Mouse (Mus musculus) brown adipose tissue, adult 24 weeks (tissue): Measurements from ENCODE around the gene Gm10762. TPM values are rescaled to one million over a fixed set of nuclear protein-coding genes. Genes with fewer than 3 reads are reported as not detected.
"Not testable (repeated sequence)": the region's sequence is repeated elsewhere in the genome, so short reads cannot be mapped to it uniquely, and the experiment has no call there.

Experiments
- H3K27ac ChIP-seq: fragments of 200-500 bp; replicated peaks from 2 replicates; pipeline ENCODE4 v1.5.1; 2012; ENCODE audit warnings: low read depth, mild to moderate bottlenecking, low read length
- H3K4me1 ChIP-seq: fragments of 200-500 bp; 2 replicates; pipeline ENCODE4 v1.6.1; 2012; ENCODE audit warnings: low read length, mixed read lengths; ENCODE audit not compliant: control insufficient read depth, insufficient read depth, insufficient read length
- H3K4me3 ChIP-seq: fragments of 200-500 bp; 2 replicates; pipeline ENCODE4 v1.5.1; 2012; ENCODE audit warnings: low read depth, mild to moderate bottlenecking, low read length, moderate library complexity; ENCODE audit not compliant: insufficient read depth
- polyA plus RNA-seq: library from polyadenylated mRNA; stranded (reverse); fragments of >200 nt; gene quantifications from 2 replicates; pipeline ENCODE4 v1.2.4, GENCODE M21; 2012; ENCODE audit not compliant: missing spikeins, insufficient read depth, insufficient read length

Gm10762 gene
- polyA plus RNA-seq, result 13.5 and 22.9 TPM in 2 replicates

DNA sequence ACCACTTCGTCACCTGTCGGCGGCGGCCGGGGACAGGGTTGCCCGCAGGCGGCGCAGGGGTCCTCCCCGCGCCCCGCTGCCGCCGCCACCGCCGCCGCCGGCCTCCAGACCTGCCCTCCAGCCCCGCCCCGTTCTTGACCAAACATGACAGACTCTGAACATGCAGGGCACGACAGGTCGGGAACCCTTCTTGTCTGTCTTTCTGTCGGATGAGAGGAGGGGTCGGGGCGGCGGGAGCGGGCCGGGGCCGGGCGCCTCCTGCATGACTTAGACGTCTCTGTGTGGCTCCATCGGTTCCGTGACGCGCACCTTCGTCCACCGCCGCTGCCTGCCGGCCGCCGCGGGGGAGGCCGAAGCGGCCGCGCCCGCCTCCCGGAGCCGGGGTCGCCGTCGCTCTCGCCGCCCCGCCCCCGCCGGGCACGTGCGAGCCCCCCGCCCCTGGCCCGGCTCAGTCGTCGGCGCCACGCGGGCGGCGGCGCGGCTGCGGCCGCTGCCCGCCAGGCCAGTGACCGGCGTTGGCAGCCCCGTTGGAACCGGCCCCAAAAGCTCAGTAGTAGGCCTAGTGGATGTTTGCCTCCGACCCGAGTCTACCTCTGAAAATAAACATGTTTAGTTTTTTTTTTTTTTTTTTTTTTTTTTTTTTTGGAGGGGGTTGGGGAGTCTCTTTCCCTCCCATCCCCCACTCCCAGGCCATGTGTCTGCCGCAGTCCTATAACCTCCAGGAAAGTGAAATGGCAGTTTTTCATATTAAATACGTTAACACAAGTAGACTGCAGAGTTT lies at the start of gene Gm10762:
Gm10762 (minus strand) TSS at position 65 of the 781 bp plus-strand sequence.
- Histone ChIP-seq H3K4me1 (no peaks in the 10 kb centered on the region), H3K27ac (peak within 1 kb of the TSS; percentile 100), H3K4me3 (peak within 1 kb of the TSS; percentile 99)

DNA sequence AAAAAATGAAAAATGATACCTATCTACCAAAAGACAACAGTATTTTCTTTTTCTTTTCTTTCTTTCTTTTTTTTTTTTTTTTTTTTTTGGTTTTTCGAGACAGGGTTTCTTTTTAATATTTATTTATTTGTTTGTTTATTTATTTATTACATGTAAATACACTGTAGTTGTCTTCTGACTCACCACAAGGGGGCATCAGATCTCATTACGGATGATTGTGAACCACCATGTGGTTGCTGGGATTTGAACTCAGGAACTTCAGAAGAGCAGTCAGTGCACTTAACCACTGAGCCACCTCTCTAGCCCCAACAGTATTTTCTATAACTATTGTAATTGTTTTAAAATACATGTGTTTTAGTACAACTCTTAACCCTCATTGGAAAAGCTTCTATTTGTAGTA lies 41.3 kb upstream of the Gm10762 start:
- H3K4me3 ChIP-seq, H3K27ac ChIP-seq, H3K4me1 ChIP-seq: not testable (repeated sequence)

DNA sequence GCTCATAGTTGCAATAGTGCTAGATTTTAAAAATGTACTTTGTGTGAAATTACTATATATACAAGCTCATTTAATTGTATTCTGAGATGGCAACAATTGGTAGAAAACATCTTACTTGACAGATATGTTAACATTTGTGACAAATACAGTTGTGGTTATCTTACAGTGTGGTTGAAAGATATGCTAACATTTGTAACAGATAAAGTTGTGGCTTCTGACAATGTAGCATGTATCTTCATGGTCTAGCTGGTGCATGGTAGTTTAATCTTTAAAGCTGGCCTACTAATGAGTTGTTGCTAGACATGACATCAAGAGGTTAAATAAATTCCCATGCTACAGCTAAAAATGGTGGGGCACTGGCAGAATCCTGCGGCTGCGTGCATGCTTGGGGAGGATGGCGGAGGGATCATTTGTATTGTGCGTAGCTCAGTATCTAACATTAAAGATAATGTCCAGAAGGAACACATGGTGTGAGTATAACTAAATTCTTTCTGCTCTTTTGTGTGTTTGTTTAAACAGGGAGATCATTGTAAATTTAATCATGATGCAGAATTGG lies 38.7 kb upstream of the Gm10762 start:
- no peak overlapping the region for H3K4me3 ChIP-seq
- H3K27ac ChIP-seq, result no peak overlapping the region
- no peaks in the 10 kb centered on the region for H3K4me1 ChIP-seq

DNA sequence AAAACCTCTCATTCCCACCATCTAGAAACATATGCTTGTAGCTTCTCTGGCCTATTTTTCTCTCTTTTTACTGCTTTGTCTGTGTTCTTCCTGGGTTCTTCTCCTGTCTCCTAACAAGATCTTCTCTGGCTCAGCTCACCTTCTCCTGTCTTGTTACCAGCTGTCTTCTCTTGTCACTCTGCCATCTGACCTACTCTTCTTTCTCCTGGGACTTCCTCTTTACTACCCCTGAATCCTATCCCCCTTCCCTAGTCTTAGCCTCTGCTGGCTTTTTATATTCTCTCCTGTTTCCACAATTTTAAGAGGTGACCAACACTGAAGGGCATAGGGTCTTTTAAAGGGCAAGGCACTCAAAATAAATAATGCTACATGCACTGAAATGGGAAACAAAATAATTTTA lies 37.3 kb upstream of the Gm10762 start:
- Histone ChIP-seq H3K27ac (no peak overlapping the region), H3K4me3 (no peak overlapping the region), H3K4me1 (no peaks in the 10 kb centered on the region)

DNA sequence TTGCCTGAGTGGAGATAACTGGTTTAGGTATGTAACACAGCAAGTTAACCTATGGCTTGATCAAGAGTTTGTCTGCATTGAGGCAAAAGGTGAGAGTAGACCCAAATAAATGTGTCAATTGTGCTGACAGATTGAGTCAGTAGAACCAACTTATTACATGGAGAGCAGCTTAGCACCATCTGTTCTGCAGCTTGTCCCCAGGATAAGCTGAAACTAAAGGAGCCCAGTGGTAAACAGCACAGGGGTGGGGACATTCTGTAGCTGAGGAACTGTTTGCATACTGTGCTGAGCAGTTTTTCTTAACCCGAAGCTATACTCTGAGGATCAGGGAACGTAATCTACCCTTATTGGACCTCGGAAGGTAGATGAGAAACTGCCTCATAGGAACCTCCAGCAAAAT lies 17.2 kb upstream of the Gm10762 start:
- Histone ChIP-seq H3K27ac (no peak overlapping the region), H3K4me3 (no peak overlapping the region), H3K4me1 (no peaks in the 10 kb centered on the region)

DNA sequence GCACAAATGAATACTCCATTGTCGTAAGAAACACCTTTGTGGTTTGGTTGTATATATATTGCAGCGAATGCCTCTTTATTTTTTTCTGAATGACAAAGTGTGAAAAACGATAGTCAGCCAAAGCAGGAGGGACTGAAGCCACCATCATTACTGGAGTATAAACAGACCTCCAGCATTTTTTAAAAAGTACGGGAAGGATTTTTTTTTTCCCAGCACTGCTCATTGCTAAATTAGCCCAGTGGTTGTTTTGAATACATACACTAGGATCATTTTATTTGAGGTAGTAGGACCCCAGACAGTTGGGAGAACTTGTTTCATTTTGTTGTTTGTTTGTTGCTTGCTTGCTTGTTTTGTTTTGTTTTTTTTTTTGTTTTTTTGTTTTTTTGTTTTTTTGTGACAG lies 8.0 kb upstream of the Gm10762 start:
- H3K4me1 ChIP-seq, result peaks cover 2% of the 10 kb centered on the region; the same call in 1 of the 2 replicates
- no peak overlapping the region for H3K27ac ChIP-seq
- H3K4me3 ChIP-seq, result no peak overlapping the region

DNA sequence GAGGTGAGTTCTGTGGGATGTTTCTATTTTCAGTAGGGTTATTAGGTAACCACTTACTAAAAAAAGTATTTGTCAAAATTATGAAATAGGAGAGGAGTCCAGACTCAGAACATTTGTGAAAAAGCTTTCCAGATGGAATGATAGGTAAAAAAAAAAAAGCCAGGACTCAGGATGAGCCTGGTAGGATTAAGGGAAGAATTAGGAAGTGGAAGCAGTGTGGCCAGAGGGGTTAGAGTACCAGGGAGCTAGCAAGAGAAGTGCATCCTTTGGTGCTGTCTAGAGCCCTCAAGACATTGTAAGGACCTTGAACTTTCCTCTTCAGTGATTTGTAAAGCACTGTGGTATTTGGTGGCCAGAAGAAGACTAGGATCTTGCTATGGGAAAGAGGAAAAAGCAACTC lies 4.8 kb upstream of the Gm10762 start:
- H3K27ac ChIP-seq, result peak overlapping the region; percentile 95
- no peaks in the 10 kb centered on the region; the same call in 1 of the 2 replicates for H3K4me1 ChIP-seq
- no peak overlapping the region for H3K4me3 ChIP-seq

DNA sequence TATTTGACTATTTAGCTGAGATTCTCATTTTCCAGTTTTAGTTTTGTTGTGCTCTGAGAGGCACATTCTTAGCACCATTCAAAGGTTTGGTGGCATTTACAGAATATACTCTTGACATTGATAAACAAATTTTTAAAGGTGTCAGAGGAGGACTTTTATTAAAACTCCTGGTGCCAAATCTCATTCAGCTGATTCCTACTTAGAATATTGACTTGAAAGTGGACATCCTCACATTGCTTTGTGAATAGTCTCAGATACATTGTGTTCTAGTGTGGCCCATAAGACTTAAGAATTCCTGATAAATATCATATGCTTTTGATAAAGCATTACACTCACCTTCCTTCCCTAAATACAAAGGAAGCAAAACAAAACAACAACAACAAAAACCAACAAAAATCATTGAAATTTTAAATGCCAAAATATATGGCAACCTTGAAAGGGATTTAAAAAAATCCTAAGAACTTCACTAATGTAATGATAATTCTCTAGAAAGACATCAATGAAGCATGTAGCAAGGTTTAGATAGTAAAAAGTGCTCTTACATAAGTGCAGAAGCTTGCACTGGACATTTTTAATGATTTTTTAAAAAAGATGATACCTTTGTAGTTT lies 1.1 kb upstream of the Gm10762 start:
- Histone ChIP-seq H3K27ac (no peak overlapping the region), H3K4me3 (peak overlapping the region; percentile 99), H3K4me1 (no peaks in the 10 kb centered on the region; the same call in 1 of the 2 replicates)

DNA sequence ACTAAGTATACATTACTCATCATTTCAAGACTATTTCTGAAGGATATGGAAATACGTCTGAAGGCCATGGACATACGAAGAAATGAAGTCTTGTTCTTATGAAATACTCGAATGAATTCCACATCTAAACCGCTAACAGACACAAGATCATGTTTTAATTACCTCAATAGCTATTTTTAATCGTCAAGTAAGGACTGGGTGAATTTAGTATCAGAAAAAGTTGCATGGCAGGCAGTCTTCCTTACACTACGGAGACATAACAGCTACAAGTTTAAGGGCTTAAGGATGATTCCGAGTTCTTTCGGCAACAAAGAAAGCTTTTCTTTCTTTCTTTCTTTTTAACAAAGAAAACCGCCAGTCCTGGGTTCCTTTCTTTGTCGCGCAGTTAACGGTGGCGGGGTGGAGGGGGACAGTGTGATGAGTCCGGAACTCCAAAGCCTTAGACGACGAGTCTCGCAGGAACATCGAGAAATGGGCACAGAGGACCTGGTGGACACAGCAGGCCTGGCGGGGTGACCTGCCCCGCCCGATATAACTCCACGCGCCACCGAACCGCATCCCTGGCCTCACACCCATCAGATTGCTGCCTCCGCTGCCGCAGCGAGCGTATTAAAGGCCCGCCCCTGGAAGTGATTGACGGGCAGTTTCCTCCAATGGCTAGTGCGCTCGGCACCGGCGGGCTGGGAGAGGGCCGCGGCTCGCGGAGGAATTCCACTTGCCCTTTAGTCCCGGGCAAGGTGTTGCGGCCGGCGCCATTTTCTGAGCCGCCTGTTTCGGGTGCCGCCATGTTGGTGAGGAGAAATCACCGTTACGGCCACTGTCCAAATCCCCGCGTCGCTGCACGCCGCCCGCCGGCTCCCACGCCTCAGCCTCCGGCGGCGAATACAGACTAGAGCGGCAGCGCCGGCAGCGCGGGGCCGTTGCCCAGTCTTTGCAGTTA lies 614 bp downstream of the Gm10762 start, which contains the start of gene Zc3h6:
Zc3h6 (plus strand) TSS at position 762 of the 940 bp plus-strand sequence.
- Histone ChIP-seq H3K27ac (peak within 1 kb of the TSS; percentile 100), H3K4me3 (peak within 1 kb of the TSS; percentile 99), H3K4me1 (no peaks in the 10 kb centered on the region)

DNA sequence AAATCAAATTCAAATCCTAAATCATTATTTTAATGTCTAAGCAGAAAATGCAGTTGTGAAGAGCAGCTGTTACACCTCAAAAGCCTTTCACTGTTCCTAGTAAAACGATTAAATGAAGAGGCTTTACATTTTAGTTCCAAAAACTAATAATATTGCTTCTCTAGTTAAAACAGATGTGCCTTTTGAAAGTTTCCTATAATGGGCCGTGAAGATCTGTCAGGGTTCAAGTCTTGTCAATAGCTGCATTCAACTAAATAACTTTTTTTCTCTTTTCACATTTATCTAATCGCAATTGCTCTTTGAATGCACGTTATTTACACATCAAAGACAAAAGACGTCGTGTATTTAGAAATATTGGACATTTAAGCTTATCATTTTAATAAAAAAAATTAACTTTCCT lies 1.3 kb downstream of the Gm10762 start:
- no peak overlapping the region for H3K27ac ChIP-seq
- H3K4me3 ChIP-seq, result no peak overlapping the region
- H3K4me1 ChIP-seq, result no peaks in the 10 kb centered on the region

DNA sequence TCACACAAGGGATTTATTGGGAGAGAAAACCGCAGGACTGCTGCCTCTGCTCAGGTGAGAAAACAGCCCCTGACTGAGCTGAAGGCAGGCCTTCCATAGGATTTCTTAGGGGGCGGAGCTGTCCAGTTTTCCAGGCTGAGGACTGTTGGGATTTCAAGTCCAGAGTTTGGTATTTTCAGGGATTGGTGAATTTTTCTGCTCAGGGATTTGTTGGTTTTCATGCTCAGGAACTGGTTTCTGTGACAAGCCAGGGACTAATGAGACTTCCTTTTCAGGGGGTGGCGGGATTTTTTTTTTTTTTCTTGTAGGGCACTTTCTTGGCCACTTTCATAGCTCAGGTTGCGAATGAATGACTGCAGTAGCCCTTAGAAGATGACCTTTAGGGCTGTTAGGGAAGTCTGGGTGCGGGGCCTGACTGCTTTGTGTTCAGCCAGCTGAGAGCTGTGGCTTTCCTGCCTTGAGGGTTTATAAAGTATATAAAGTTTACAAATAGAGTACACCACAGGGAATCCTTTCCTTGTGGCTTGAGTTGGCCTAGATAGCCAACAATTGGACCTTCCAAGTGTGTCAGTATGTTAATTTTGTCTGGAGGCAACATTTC lies 1.9 kb downstream of the Gm10762 start:
- no peaks in the 10 kb centered on the region for H3K4me1 ChIP-seq
- H3K27ac ChIP-seq, result no peak overlapping the region
- H3K4me3 ChIP-seq, result no peak overlapping the region

DNA sequence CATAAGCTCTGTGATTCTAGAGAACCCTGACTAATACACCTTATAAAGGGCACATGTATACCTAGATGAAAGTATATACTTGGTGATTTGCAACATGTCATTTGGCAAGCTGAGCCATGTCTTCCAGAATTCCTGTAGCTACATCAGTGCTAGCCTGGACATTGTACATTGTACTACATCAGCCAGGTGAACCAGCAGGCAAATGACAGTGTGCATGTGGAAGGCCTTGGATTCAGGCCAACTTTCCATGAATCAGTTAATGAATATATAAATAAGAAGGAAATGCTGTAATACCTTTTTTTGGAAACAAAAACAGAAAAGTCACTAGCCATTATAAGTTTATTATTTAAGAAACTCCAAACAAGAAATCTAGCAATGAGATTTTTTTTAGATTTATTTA lies 13.3 kb downstream of the Gm10762 start:
- Histone ChIP-seq H3K4me1 (no peaks in the 10 kb centered on the region), H3K4me3 (no peak overlapping the region), H3K27ac (no peak overlapping the region)

DNA sequence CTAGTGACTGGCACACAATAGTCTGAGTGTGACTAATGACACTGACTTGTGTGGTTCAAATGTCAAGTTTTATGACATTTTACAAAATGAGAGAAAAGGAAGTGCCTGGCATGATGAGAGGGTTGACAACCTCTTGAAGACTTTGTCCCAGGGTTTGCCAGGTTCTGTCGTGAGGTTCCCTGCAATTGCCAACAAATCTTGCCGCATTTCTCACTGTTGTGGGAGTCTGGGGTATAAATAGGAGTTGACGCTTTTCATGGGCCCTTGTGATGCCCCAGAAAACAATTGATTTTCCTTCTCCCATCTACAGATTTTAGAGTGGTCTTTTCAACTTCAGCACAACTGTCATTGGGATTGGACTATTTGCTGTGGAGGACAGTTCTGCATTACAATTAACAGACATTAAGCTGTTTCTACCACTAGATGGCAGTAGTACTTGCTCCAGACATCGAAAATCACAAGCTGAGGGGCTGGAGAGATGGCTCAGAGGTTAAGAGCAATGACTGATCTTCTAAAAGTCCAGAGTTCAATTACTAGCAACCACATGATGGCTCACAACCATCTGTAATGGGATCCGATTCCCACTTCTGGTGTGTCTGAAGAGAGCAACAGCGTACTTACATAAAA lies 19.4 kb downstream of the Gm10762 start:
- no peak overlapping the region for H3K27ac ChIP-seq

More for the DNA sequence above, 19.4 kb downstream of the Gm10762 start:
- Histone ChIP-seq H3K4me3 (no peak overlapping the region), H3K4me1 (no peaks in the 10 kb centered on the region)
